Mouse (Mus musculus): ENCODE data around the gene Lyg1.
"Not testable (repeated sequence)": the region's sequence is repeated elsewhere in the genome, so short reads cannot be mapped to it uniquely, and the experiment has no call there.

Gene Lyg1

DNA sequence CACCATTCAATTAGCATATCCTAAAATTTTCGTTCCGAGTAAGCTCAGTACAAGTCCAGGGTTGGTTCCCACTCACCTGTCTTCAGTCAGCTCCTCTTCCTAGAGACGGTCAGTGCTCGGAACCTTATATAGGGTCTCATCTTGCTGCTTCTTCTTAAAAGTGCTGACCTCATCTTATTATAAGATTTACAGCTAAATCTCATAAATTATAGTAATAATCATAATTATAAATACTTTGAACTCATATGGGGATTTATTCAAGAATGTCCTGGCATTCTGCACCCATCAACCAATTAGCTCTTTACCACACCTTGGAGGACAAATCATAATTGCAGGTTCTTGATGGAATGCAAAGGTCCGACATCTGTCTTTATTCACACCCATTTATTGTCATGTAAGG, at the start of gene Lyg1:
Lyg1 (minus strand) TSS at position 101 of the 400 bp plus-strand sequence.
- no peak for DNase-seq (ENCODE audit: low spot score in 2 of 2)

- no peak for DNase-seq (ENCODE audit: low spot score in 2 of 2)
These were observed 49.2 kb upstream of the Lyg1 start for GRCm38 (mm10) chr1:38006741-38007140.

DNA sequence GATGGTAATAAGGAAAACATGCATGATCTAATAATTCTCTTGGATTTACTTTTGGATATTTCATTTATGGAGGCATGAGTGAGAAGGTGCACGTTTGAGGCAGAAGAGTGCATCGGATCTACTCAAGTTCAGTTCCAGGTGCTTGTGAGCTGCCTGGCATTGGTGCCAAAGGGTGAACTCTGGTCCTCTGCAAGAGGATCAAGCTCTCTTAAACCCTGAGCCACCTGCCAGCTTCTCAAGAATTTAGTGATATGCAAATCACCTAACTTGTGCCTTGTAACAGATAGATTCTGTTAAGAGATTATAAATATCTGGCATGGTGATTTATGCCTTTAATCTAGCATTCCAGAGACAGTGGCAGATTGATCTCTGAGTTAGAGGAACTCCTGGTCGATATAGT, 45.5 kb upstream of the Lyg1 start:
- no peak for DNase-seq (ENCODE audit: low spot score in 2 of 2)

- no peak for DNase-seq (ENCODE audit: low spot score in 2 of 2)
These were observed 44.4 kb upstream of the Lyg1 start for GRCm38 (mm10) chr1:38001956-38002355.

GRCm38 (mm10) chr1:38000844-38001243, 43.3 kb upstream of the Lyg1 start:
- no peak for DNase-seq (ENCODE audit: low spot score in 2 of 2)

DNA sequence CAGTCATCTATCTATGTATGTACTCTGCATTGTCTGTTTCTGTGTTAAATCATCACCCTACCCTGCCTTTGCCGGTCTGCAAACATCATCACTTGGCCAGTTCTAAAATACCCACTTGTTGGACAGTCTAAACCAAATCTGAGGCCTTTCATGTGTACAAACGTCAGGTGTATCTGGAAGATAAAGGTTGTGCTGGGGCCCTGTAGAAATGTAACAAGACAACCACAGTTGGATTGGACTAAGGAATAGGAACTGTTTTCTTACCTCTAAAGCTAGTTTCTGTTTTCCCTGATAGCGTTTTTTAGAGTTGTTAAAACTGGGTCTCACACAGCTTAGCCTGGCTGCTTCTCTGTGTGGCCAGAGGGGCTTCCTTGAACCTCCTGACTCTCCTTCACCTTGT, 42.0 kb upstream of the Lyg1 start:
- DNase-seq (ENCODE audit: low spot score in 2 of 2), result no peak

GRCm38 (mm10) chr1:37998371-37999199, 41.0 kb upstream of the Lyg1 start:
- no peak for DNase-seq (ENCODE audit: low spot score in 2 of 2)

DNA sequence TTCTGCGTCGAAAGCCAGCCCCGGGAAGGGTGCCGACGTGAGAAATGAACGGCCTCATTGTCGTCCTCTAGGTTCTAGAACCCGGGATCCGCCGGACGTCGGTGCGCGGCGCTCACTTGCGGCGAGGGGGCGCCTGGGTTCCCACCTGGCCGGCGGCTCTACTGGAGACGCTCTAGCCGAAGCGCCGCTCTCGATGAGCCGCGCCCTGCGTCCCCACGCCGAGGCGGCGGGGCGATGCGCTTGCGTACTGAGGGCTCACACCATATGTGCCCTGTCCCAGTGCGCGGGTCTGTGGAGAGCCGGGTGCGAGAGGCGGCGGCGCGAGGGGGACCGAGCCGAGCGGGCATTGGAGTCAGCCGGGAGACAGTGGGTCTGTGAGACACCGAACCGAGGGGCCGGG, 40.3 kb upstream of the Lyg1 start, which contains the start of the genes Txndc9 and Eif5b:
Txndc9 (minus strand) TSS at position 27 of the 400 bp plus-strand sequence.
Eif5b (plus strand) TSS at position 144 of the 400 bp plus-strand sequence.
- DNase-seq (ENCODE audit: low spot score in 2 of 2), result peak; percentile 85 to 92

DNA sequence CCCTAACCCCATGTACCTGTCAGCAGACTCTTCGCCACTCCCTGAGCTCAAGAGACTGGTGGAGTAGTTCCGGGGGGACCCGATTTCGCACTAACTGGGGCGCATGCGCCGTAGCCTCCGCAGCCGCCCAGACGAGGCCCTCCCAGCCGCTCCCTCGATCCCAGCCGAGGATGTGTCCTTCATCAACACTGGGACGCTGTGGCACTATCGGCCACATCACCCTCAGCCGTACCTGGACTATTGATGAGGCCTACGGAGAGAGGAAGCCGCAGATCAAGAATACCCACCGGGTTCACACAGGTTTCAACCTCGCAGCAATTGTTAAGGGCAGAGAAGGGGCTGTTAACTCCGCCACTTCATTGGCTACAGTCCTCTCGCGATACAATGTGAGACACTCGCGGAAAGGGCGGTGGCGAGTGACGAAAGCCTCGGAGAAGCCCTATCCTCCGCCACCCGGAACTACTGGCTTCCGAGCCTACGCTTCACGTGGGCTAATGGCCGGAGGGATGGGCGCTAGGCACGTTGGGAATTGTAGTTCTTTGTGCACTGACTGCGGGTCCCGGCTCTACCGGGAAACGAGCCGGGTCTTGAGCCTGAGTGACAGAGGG, 39.4 kb upstream of the Lyg1 start:
- peak; percentile 92 to 98 for DNase-seq (ENCODE audit: low spot score in 2 of 2)

DNA sequence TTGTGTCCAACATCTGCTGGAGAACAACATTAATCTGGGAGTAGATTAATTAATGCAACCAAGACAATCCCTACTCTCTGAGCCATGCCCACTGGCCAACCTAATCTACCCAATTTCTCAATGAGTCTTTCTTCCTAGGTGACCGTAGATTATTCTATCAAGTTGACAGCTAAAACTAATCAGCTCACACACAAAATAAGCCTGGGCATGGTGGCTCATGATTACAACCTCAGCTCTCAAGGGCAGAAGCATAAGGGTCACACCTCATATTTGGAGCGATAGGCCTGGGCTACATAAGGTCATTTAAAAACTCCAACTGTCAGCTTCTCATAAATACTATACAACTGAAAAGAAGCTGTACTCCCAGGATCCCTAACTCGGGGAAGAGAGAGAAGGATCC, 38.7 kb upstream of the Lyg1 start:
- no peak for DNase-seq (ENCODE audit: low spot score in 2 of 2)

- no peak for DNase-seq (ENCODE audit: low spot score in 2 of 2)
These were observed 30.3 kb upstream of the Lyg1 start for GRCm38 (mm10) chr1:37987856-37988255.

- peak; percentile 19 to 20 for DNase-seq (ENCODE audit: low spot score in 2 of 2)
These were observed 28.3 kb upstream of the Lyg1 start for GRCm38 (mm10) chr1:37985764-37986323.

- no peak for DNase-seq (ENCODE audit: low spot score in 2 of 2)
These were observed 26.8 kb upstream of the Lyg1 start for GRCm38 (mm10) chr1:37984326-37984725.

GRCm38 (mm10) chr1:37977303-37977702, 19.7 kb upstream of the Lyg1 start:
- DNase-seq (ENCODE audit: low spot score in 2 of 2), result no peak

- not testable (repeated sequence) for DNase-seq (ENCODE audit: low spot score in 2 of 2)
These were observed 19.1 kb upstream of the Lyg1 start for GRCm38 (mm10) chr1:37976666-37977065.

- DNase-seq (ENCODE audit: low spot score in 2 of 2), result no peak
These were observed 14.0 kb upstream of the Lyg1 start for GRCm38 (mm10) chr1:37971520-37971919.

- no peak for DNase-seq (ENCODE audit: low spot score in 2 of 2)
These were observed 11.2 kb upstream of the Lyg1 start for GRCm38 (mm10) chr1:37968746-37969145.

- no peak for DNase-seq (ENCODE audit: low spot score in 2 of 2)
These were observed 8.0 kb upstream of the Lyg1 start for GRCm38 (mm10) chr1:37965571-37965970.

DNA sequence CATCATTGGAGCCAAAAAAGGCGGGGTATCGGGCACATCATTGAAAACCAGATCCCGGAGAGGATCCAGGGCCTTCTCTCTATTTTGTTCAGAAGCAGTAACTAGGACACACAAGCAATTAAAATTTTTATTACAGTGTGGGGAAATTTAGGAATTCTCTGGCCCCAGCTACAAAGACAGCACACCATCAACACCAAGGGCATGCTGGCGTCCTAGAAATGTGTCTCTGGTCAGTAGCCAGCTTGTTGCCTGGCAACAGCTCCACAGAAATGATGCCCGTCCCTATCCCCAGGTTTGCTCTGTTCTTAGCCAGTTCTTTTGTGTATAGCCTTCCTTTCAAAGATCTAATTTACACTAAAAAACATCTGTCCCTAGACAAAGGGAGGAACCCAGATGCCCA, 1.9 kb upstream of the Lyg1 start:
- no peak for DNase-seq (ENCODE audit: low spot score in 2 of 2)

DNA sequence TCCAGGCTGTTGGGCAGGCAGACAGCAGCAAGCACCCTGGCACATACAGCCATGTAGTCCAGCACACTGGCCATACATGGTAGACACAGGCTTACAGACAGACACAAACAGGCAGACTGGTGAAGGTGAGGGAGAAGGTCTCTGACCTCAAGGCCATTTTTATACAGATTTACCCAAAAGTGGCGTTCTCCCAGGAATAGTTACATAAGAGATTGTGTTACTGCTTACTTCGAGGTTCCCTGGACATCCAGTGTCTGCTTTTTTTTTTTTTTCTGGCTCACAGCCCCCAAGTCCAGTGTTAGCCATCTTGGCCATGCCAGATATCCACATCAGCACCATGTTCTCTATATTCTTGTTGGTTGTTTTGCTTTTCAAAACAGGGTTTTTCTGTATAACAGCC, 957 bp upstream of the Lyg1 start:
- no peak for DNase-seq (ENCODE audit: low spot score in 2 of 2)

- no peak for DNase-seq (ENCODE audit: low spot score in 2 of 2)
These were observed 698 bp downstream of the Lyg1 start for GRCm38 (mm10) chr1:37956690-37957431.

GRCm38 (mm10) chr1:37955251-37955650, 2.3 kb downstream of the Lyg1 start:
- DNase-seq (ENCODE audit: low spot score in 2 of 2), result no peak
